Mouse (Mus musculus) frontal cortex, postnatal 25 days (tissue): ENCODE results near the gene Ptprf.

ENCODE experiments used
- DNase-seq, 2 experiments: peaks; one replicate each; pipeline ENCODE4 v3.0.0; 2022; ENCODE audit warnings: low spot score in 2 of 2

The Ptprf gene

DNA sequence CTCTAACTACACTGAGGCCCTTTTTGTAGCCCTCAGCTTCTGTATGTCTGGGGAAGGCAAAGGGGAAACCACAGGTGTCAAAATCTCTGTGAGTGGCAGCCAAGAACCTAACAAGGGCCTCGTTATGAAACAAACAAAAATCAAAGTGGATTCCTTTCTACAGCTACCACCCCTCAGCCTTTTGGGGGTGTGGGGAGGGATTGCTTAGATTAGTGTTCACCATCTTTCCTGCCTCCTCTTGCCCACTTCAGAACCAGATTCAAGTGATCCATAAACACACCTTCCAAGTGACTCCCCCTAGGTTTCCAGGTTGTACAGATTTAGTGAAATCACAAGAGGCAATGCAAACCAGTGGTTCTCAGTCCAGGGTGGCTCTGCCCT, 9.0 kb downstream of the Ptprf start:
- DNase-seq: no peak

DNA sequence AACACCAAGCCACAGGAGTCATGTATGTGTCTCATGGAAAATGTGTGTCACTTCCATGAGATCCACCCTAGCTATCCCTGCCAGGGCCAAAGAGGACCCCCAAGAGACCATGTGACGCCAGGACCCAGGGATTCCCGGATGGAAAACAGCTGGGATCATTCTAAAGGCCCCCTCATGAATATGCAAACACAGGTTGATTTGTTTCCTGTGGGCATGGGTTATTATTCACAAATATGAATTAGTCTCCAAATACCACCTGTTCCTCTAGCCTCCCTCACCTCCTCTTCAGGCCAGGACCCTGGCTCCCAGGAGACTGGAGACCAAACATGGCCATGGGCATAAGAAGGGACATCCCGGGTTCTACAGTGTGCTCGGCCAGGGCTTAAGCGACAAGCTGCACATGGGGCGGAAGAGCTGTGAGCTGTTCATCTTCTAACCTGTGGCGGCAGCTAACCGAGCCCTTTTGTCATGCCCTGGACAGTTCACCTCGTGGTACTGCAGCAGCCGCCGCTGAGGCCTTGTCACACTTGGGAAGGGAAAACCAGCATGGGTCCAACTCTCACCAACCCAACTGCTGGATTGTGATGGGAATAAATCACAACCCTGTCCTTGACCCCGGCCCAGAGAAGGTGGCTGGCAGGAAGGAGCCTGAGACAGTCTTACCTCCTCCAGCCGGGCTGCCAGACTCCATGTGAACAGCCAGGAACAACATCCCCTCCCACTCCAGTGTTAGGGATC, 9.6 kb downstream of the Ptprf start:
- DNase-seq: no peak

DNA sequence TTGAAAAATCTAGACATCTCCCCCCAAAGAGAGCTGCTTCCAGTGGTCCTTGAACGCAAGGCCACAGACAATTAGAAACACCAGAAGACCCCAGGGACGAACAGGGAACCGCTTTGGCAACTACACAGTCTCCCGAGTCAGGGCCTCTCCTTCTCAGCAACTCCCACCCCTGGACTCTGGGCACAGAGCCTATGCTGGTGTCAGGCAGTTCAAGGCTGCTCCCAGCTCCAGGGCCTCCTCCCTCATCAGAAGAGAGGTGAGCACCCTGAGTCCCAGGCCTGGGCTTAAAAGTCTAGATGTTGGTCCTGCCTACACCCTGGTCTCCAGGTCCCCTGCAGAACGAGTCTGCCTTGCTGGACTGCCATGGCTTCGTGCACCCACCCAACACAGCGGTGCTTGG, 10.7 kb downstream of the Ptprf start:
- no peak for DNase-seq

DNA sequence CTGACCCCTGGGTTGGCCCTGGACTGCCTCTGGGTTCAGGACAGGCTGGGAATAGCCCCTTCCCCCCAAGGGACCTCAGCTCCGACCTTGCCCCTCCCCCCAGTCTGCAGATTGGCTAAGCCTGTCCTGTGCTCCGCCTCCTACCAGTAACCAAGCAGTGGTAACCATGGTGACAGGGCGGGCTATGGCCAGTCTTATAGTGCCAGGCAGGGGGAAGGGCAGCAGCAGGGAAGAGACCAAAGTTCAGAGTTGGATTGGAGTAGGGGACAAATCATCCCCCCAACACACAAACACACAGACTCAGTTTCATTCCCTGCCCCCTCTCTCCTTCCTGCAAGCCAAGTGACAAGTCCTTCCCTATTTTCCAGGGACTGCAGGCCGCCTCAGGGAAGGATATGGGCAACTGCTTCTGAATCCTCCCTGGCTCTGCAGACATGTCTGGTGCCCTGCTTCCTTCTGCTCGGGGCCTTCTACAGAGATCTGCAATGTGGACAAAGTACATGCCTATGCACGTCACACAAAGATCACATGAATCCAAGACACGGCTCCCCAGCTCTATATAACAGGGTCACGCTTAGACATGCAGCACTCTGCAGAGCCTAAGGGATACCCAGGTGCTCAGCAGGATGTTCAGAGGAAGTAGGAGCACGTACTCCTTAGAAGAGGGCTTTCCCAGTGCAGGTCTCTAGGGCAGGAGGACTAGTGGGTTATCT, 14.5 kb downstream of the Ptprf start:
- DNase-seq: peak in 1 of 2 experiments; percentile 39

DNA sequence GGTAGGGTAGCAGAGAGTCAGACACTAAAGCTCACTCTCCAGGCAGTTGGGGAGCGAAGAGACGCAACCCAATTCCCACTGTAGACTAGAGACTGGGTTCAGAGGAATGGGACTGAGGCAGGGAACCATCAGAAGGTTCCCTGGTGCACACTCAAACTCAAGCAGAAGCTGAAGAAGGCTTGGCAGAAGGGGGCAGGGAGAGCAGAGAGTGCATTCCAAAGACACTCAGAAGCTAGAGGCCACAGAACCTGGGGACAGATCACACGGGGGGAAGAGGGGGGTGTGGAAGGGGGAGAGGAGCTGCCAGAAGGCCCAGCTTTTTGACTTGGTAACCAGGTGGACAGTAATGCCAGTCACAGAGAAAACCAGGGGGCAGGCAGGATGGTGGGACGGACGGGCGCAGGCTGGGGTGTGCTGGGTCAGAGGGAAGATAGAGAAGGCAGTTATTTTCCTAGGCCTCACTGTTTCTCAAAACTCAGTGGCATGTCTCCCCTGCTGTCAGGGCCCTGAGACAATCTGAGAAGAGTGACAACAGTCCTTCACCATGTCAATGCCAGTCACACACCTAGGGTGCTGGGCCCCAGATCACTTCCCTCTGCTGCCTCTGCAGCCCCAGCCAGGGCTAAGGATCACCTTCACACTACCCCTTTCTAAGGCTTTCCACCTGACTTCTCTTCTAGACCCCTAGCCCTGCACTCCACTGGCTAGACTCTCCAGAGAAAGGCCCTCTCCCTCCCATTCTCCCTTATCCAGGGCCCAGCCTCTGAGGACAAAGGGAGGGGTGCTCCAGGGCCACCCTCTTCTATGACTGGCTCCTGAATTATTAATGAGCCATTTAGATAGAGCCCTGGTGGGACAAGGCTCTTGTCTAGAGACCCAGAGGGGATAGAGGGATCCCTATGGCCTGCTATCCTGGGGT, 15.3 kb downstream of the Ptprf start:
- no peak for DNase-seq

DNA sequence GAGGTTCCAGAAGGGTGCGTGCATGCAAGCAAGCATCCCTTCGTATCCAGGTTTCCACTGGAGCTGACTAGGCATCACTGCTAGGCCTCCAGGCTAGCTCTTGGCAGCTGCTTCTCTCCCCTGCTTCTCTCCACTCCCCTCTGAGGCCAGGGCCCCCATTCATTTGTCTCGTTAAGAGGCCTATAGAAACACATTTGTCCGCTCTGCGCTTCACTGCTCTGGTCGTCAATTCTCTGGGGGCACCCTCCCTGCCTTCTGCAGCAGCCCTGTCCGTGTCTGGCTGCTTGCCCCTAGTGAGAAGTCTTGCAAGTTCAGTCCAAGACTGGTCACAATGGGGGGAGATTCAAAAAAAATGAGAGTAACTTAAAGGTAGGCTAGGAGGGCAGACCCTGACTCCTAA, 16.7 kb downstream of the Ptprf start:
- no peak for DNase-seq

DNA sequence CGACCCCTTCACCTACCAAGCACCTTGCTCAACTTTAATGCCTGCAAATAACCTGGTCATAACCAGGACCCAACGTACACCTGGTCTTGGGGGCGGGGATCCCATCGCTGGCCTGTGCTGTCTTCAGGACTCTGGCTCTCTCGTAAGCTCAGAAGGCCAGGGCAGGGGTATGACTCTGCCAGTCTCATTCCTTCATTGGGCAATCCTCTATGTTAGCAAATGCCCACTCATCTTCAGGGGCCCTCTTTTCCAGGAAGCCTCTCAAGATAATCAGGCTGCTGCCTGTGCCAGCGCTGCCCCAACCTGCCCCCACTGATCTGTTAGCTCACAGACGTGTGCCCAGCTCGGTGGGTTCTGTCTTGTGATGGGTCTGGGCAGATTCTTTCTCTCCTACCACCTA, 17.2 kb downstream of the Ptprf start:
- DNase-seq: no peak

DNA sequence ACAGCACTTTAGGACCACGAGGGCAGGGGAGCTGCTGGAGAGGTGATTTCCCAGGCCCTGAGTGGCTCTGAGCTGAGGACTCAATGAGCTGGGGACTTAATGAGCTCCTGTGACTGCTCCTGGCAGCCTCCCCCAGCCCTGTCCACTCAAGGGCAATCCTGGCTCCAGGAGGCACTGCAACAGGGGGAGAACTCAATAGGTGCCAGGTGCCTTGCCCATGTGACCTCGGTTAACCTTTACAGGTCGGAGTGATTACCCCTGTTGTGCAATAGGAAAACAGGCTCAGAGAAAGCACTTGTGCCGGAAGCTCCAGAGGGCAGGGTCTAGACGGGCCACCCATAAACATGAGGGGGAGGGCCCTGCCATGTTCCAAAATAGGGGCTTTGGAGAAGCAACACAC, 17.7 kb downstream of the Ptprf start:
- no peak for DNase-seq

DNA sequence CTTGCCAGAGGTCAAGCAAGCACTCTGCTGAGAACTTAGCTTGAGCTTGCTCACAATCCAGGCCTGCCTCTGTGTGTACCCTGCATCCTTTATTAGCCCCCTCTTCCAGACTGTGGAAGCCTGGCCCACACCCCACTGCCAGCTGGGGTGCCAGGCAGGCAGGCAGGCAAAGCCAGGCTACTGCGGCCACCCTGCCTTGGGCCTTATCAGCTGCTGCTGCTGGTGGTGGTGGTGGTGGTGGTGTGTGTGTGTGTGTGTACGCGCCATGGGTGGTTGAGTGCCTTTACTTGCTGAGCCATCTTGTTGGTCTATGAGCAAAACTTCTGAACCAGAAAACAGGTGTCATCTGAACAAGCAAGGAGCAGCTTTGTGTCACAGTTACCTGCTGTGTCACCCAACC, 18.3 kb downstream of the Ptprf start:
- no peak for DNase-seq

DNA sequence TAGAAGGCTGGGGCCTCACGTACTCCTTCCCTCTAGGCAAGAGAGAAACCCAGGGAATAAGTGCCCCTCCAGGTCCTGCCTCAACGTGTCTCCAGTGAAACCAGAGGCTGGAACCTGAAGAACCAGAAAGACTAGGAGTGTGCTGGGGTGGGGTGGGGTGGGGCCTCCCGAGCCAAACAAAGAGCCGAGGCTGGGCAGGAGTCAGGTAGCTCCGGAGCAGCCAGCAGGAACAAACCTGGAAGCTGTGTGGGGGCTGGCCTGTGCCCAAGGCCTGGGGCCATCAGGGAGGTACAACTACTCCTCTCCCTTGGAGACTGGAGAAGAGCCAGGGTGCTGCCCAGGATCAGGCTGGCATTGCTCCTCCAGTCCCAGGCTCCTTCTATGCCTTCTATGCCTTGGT, 18.9 kb downstream of the Ptprf start:
- DNase-seq: no peak

DNA sequence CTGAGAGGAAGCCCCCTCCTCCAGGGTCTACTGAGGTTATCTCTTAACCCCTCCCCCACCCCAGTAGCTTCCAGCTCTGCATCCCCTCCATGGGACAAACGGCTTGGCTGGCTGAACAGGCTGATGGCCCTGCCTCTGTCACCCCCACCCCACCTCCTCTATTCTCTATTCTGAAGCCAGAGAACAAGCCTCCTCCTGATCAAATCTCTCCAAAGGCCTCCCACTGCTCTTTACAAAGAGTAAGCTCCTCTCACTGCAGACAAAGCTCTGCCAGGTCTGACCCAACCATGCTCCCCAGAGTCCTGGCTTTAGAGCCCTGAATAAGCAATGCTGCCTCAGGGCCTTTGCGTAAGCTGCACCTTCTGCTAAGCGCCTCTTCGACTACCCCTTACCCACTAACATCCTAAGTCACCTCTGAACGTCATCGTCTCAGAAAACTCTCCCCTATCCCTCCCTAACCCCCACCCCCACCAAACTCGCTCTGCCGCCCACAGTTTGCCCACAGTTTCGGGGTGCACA, 19.6 kb downstream of the Ptprf start:
- DNase-seq: no peak

DNA sequence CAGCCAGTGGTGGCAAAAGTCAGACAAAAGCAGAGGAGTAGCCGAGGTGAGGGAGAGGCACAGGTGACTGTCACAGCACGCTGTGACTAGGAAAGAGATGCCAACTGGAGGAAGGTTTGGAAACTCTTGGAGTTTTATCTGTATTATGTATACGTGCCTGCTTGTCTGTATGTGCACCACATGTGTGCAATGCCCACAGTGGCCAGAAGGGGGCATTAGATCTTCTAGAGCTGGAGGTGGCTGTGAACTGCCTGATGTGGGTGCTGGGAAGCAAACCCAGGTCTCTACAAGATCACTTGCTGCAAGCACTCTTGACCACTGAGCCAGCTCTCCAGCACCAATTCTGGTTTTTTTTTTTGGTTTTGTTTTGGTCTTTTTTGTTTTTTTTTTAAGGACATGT, 20.5 kb downstream of the Ptprf start:
- DNase-seq: no peak

DNA sequence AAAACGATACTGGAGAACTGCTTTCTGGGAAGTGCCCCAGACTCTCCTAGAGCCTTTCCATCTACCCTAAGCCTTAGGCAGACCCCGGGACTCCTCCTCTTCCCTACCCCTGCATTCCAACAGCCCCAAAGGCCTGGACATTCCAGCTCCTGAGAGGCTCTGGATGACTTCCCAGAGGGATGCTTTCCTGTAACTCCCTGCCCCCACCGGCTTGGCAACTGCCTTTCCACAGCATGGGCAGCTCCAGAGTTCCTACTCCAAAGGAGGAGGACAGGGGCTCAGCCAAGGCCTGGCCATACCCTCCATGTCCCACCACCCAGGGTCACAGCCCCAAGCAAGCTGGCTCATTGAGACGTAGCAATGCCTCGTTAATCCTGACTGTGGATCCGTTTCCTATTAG, 21.2 kb downstream of the Ptprf start:
- no peak for DNase-seq

DNA sequence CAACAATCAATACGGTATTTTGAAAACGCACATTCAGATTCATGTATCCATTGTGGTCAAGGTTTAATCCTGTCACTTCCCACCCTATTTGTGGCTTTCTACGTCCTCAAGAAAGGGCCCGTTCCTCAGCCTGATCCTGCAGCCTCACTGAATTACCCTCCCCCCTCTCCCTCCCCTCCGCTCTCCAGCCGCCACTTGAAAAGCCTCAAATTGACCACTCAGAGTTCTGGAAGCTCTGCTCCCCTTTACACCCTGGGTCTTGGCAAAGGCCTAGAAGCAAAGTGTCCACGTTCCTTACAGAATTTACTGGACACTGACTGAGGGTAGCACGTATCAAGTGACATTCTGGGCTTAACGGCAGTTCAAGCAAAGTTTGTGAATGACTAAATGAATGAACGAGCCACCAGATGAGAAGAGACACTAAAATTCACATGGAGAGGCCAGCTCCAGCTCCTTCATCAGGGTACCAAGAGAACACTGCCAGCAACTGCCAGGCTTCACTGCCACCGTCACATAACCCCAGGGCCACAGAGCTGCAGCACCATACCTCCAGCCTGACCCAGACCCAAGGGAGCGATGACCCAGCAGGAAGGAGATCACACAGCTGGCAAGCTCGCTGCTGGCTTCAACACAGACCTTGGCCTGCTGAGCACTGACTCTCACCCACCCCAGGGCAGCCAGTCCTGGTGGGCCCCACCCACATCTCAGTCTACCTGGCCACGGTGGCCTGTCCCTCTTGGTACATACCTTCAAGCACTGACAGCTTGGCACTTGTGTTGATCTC, 22.6 kb downstream of the Ptprf start:
- no peak for DNase-seq

DNA sequence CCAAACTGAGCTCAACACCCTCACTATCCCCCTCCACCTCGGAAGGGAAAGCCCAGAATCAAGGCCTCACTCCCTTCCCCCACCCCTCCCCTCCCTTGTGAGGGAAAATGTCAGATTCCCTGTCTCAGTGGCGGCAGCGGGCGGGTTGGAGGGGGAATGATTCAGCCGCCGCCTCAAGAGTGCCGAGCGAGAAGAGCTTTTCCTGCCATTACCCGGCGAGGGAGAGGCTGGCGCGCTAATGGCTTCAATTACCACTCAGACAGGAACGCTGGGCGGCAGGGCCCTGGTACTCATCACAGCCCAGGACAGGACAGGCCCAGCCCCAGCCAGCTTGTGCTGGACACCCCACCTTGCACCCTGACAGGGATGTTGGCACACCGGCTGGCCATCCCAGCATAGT, 25.6 kb downstream of the Ptprf start:
- DNase-seq: peak in 1 of 2 experiments; percentile 29

DNA sequence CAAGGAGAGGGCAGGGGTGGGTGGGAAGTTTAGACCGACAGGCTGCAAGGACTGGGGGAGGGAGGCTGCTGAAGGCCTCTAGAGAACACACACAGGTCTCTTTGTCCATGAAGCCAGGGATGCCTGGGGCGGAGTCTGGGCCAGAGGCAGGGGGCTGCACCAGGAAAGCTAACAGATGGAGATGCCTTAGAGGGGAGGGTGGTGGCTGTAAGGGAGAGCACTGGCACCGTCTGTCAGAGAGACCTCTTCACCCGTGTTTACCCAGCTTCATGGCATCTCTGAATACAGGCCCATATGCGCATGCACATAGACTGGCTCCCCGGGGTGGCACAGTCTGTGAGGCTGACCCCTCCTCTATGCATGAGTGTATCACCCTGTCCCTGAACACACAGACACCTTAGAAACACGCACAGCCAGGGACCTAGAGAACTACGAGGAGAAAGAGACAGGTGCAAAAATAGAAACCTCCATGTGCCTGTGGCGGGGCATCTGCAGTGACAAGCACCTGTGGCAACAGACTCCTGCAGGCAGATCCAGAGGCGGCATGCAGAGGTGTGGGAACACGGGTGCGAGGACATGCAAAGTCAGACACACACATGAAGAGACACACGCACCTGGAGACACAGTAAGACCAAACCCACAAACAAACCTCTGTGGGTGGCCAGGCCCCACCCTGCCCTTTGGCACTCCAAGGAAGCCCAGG, 29.3 kb downstream of the Ptprf start:
- DNase-seq: no peak

DNA sequence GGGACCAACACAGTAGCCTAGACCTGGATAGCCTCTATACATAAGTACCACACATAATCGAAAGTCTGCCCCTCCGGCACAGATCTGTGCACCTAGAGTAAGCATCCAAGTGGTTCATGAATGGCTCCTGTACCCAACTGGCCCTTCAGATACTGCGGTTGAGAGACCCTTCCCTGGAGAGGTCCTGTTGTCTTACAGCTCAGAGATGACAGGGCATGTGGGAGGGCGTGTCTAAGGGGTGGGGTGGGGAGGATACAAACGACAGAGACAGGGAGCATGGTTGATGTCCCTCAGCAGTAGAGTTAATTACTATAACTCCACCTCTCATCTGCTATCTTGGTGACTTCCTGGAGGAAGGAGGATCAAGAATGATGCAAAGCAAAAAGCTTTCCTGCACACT, 29.9 kb downstream of the Ptprf start:
- no peak for DNase-seq

DNA sequence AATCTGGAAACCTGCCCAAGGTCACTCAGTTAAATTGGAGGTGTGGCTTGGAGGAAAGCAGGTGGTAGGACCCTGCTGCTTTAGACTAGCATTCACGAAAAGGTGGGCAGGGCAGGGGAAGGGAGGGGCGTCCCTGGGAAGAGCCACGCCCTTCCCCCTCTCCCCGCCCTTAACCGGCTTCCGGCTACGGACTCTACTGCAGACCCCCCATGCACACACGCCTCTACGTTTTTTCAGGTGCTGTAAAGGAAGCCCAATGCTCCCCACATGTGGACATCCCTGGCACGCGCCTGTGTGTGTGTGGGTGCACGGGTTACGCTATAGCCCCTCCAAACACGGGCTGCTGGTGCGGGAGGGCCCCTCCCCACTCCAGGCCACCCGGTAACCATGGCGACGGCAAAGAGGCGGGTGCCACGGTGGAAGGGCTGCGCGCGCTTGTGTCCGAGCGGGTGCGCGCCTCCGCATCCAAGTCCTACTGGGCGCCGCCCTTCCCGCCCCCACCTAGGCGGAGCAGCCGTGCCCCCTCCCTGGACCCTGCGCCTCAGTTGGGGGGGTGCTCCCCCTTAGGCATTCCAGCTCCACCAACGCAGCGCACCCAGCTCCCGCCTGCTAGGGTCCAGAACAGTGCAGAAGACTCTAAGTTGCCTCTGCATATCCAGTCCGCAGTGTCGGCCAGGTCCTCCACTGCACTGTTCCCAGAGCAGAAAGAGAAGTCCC, 30.5 kb downstream of the Ptprf start:
- DNase-seq: peak in 1 of 2 experiments; percentile 35

DNA sequence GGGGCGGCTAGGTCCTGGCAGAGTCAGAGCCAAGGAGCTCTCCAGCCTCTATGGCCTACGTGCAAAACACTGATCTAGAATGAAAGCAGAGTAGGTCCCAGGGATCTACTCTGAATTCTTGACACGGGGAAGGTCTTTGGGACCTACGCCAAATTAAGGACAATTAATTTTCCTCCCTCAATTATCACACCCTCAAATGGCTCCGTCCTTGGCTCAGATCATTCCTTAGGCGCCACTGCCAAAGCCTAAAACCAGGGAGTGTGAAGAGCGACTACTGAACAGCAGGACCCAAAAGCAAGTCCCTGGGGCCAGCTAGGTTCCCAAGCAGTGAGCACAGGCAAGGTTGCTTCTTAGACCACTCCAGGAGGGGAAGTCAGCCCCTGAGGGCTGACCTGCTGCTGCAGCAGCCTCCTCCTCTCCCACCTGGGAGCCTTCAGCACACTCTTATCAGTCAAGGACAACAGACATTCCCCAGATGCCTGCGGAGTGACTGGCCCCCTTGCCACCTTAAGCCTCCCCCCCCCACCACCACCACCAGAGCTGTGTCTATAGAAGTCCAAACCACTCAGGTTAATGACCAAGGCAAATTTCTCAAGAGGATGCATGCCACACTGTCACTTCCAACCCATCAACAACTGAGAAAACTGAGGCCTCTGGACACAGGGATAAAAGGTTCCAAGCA, 31.3 kb downstream of the Ptprf start:
- DNase-seq: no peak

DNA sequence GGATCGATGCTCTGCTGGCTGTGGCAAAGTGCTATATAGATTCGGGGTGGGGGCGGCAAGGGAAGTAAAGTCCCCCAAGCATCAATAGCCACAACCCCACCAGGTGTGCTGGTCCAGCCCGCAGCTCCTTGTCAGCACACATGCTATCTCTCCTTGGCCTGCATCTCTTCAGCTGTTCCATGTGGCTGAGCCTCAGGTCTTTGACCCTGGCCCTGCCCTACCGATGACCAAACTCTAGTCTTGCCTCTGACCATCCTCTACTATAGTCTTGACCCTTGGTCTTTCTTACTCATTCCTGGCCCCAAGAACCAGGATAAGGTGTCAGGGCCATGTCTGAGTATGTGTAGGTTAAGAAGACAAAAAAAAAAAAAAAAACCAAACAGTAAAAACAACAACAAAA, 33.2 kb downstream of the Ptprf start:
- DNase-seq: no peak
